Mouse (Mus musculus) heart, postnatal 0 days (tissue): ENCODE results near the gene Fam117b.

ENCODE experiments used
- CTCF ChIP-seq: IDR thresholded peaks from 2 replicates; pipeline ENCODE4 v1.5.1; 2016; ENCODE audit warnings: antibody characterized with exemption, control low read depth, low read depth
- EP300 ChIP-seq: IDR thresholded peaks from 2 replicates; pipeline ENCODE4 v1.6.1; 2016; ENCODE audit warnings: antibody characterized with exemption, low read depth

GRCm38 (mm10) chr1:59868041-59868440, 44.8 kb upstream of the Fam117b start:
- no peak for TF ChIP-seq CTCF
- no peak for TF ChIP-seq EP300
